Mouse (Mus musculus) cerebellum, adult 9-11 months (tissue): ENCODE results near the gene Grin2c.

ENCODE experiments used
- DNase-seq: peaks from one replicate; pipeline ENCODE4 v3.0.0; 2022

The Grin2c gene

GRCm38 (mm10) chr11:115283486-115283765 lies 16.4 kb upstream of the Grin2c start:
- DNase-seq, result peak; percentile 50

GRCm38 (mm10) chr11:115282723-115283485 lies 15.9 kb upstream of the Grin2c start:
- DNase-seq, result no peak

- no peak for DNase-seq
Measured at GRCm38 (mm10) chr11:115282295-115282694, 15.3 kb upstream of the Grin2c start.

GRCm38 (mm10) chr11:115279726-115280125 lies 12.7 kb upstream of the Grin2c start:
- DNase-seq, result no peak

GRCm38 (mm10) chr11:115278176-115278575 lies 11.1 kb upstream of the Grin2c start:
- DNase-seq, result no peak

- no peak for DNase-seq
Measured at GRCm38 (mm10) chr11:115277604-115277975, 10.5 kb upstream of the Grin2c start.

GRCm38 (mm10) chr11:115276780-115277603 lies 9.9 kb upstream of the Grin2c start, which contains the start of gene Fdxr:
Fdxr (minus strand) TSS chr11:115277050.
- peak; percentile 98 for DNase-seq

- peak; percentile 59 for DNase-seq
Measured at GRCm38 (mm10) chr11:115275954-115276353, 8.9 kb upstream of the Grin2c start.

- no peak for DNase-seq
Measured at GRCm38 (mm10) chr11:115275509-115275908, 8.5 kb upstream of the Grin2c start.

- peak; percentile 53 for DNase-seq
Measured at GRCm38 (mm10) chr11:115274771-115275170, 7.7 kb upstream of the Grin2c start.

GRCm38 (mm10) chr11:115274178-115274577 lies 7.1 kb upstream of the Grin2c start:
- no peak for DNase-seq

GRCm38 (mm10) chr11:115273735-115274134 lies 6.7 kb upstream of the Grin2c start:
- DNase-seq, result no peak

- peak; percentile 53 for DNase-seq
Measured at GRCm38 (mm10) chr11:115272894-115273498, 6.0 kb upstream of the Grin2c start.

- DNase-seq, result peak; percentile 72
Measured at GRCm38 (mm10) chr11:115271481-115271880, 4.4 kb upstream of the Grin2c start.

- peak; percentile 71 for DNase-seq
Measured at GRCm38 (mm10) chr11:115271052-115271451, 4.0 kb upstream of the Grin2c start.

GRCm38 (mm10) chr11:115270148-115270861 lies 3.3 kb upstream of the Grin2c start:
- DNase-seq, result peak; percentile 92

- peak; percentile 74 for DNase-seq
Measured at GRCm38 (mm10) chr11:115269330-115270066, 2.5 kb upstream of the Grin2c start.

GRCm38 (mm10) chr11:115267958-115268357 lies 915 bp upstream of the Grin2c start:
- peak; percentile 73 for DNase-seq

GRCm38 (mm10) chr11:115266400-115266778 lies 654 bp downstream of the Grin2c start:
- peak; percentile 87 for DNase-seq

GRCm38 (mm10) chr11:115265771-115266399 lies 1.2 kb downstream of the Grin2c start:
- DNase-seq, result peak; percentile 88

GRCm38 (mm10) chr11:115264862-115265668 lies 2.0 kb downstream of the Grin2c start:
- DNase-seq, result no peak
